Mouse (Mus musculus): ENCODE measurements around the gene Pml.

- TF ChIP-seq TAL1 (IDR thresholded peaks at IDR 0.05; ENCODE audit: low read length) (no peak), GATA1 (IDR thresholded peaks at IDR 0.05; ENCODE audit: low read length) (no peak)
Measured at GRCm38 (mm10) chr9:58232374-58232773, 17.2 kb downstream of the Pml start.
